Comparison of ENCODE assay signal across 8 mouse cellular contexts in the genomic region with DNA sequence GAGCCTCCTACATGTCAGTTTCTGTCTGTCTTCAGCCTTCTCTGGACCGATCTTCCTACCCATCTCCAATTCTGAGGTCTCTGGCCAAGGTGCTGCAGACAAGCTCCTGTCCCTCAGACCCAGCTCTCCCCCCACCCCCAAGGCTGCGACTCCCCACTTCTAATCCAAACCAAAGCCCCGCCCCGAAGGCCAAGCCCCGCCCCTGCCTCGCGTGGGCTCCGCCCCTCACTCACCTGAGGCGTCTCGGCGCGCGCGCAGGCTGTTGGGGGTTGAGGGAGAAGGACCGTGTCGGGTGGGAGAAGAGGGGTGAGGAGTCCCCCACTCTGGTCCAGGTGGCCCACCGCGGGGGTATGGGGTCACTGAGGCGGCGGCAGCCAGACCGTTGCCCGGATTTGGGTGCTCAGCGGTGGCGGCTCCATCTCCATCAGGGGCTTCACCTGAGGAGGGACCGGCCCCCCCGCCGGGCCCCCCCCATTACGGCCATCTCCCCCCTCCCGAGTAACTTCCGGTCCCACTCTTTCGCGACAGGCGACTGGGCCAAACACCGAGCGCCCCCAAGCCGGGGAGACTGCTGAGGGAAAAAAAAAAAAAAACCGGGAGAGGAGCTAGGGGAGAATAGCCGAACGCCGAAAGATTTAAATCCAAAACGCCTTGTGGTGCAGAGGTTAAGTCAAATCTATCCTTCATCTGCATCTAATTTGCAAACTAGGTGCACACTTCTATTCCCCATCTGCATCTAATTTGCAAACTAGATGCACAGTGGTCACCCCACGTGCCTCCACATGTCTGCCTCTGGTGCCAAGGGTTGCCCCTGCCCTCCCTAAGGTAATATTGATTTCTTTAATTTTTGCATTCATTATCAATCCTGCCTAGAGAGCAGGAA. TPM values are rescaled to one million over a fixed set of nuclear protein-coding genes. Genes with fewer than 3 reads are reported as not detected.
DNase-seq lines count a peak whose midpoint lies in the region; ATAC-seq and TF ChIP-seq lines count a peak whose summit lies in the region.

No protein-coding gene starts in this region.

- DNase-seq in gastrocnemius, adult 18-20 months (ENCODE audit: low spot score): peak; percentile 11
- no peak for DNase-seq in gastrocnemius, adult 8-10 months (ENCODE audit: low spot score in 2 of 2)
- peak; percentile 47 for DNase-seq in embryo, embryonic 10 days (ENCODE audit: low spot score)
- no peak for DNase-seq in liver, adult 2 months (ENCODE audit: extremely low read depth, low read depth, low spot score)
- DNase-seq in naive thymus-derived CD4-positive, alpha-beta T cell, adult 2 months (ENCODE audit: low read depth): peak; percentile 66

- H3K9ac ChIP-seq in heart, embryonic 11.5 days (ENCODE audit: low read depth, low read length): peak overlapping the region; percentile 73
- H3K9ac ChIP-seq in kidney, embryonic 16.5 days (replicated peaks; ENCODE audit: low read length): peak overlapping the region; percentile 76
- H3K9ac ChIP-seq in liver, adult 2 months (ENCODE audit: low read depth, low read length): peak overlapping the region; percentile 72
- peak overlapping the region; percentile 37 for H3K9ac ChIP-seq in stomach, embryonic 14.5 days (replicated peaks; ENCODE audit: low read depth, low read length)

- ATAC-seq in heart, embryonic 11.5 days (replicated peaks; ENCODE audit: insufficient number of reproducible peaks, low FRiP score, low TSS enrichment): no peak
- ATAC-seq in kidney, embryonic 16.5 days (ENCODE audit: low FRiP score, low TSS enrichment): peak; percentile 49; the same call in 1 of the 2 replicates
- ATAC-seq in stomach, embryonic 14.5 days (ENCODE audit: insufficient number of reproducible peaks, insufficient read depth, low FRiP score, low read depth): peak; percentile 50

- H3K4me1 ChIP-seq in heart, embryonic 11.5 days (ENCODE audit: control insufficient read depth, insufficient read depth, low read length): peaks cover 5% of the 10 kb centered on the region; the same call in 1 of the 2 replicates
- H3K4me1 ChIP-seq in kidney, embryonic 16.5 days (ENCODE audit: insufficient read depth, low read length): peaks cover 13% of the 10 kb centered on the region
- H3K4me1 ChIP-seq in liver, adult 2 months (ENCODE audit: control insufficient read depth, insufficient read depth, low read length): peaks cover 5% of the 10 kb centered on the region
- H3K4me1 ChIP-seq in stomach, embryonic 14.5 days (ENCODE audit: control insufficient read depth, insufficient read depth, low read length): peaks cover 5% of the 10 kb centered on the region

- H3K27me3 ChIP-seq in heart, embryonic 11.5 days (ENCODE audit: control insufficient read depth, insufficient read depth, low read length): peaks cover 2% of the 10 kb centered on the region; the same call in 1 of the 2 replicates
- no peaks in the 10 kb centered on the region for H3K27me3 ChIP-seq in kidney, embryonic 16.5 days (ENCODE audit: insufficient read depth, low read length)
- no peaks in the 10 kb centered on the region for H3K27me3 ChIP-seq in liver, adult 2 months (ENCODE audit: control insufficient read depth, insufficient read depth, low read length)
- H3K27me3 ChIP-seq in stomach, embryonic 14.5 days (ENCODE audit: control insufficient read depth, insufficient read depth, low read length): no peaks in the 10 kb centered on the region

- no peak for TF ChIP-seq POLR2A in liver, adult 2 months (IDR thresholded peaks at IDR 0.05; ENCODE audit: extremely low read depth, insufficient read depth, low read length)

- no peaks in the 10 kb centered on the region for H3K79me2 ChIP-seq in liver, adult 2 months (ENCODE audit: control insufficient read depth, insufficient read depth, low read length)

- H3K9me3 ChIP-seq in heart, embryonic 11.5 days (replicated peaks; ENCODE audit: control insufficient read depth, low read length): no peaks in the 10 kb centered on the region
- no peaks in the 10 kb centered on the region for H3K9me3 ChIP-seq in kidney, embryonic 16.5 days (ENCODE audit: low read length)
- H3K9me3 ChIP-seq in stomach, embryonic 14.5 days (ENCODE audit: control insufficient read depth, low read depth, low read length): no peaks in the 10 kb centered on the region

- H3K36me3 ChIP-seq in heart, embryonic 11.5 days (ENCODE audit: control insufficient read depth, insufficient read depth, low read length): no peaks in the 10 kb centered on the region
- 0 out of 2 replicates have a peak, but pooled peaks cover 2% of the 10 kb centered on the region for H3K36me3 ChIP-seq in kidney, embryonic 16.5 days (ENCODE audit: insufficient read depth, low read length)
- H3K36me3 ChIP-seq in liver, adult 2 months (ENCODE audit: control insufficient read depth, insufficient read depth, low read length): peaks cover 12% of the 10 kb centered on the region
- H3K36me3 ChIP-seq in stomach, embryonic 14.5 days (ENCODE audit: control insufficient read depth, insufficient read depth, low read length): no peaks in the 10 kb centered on the region

- H3K4me3 ChIP-seq in heart, embryonic 11.5 days (ENCODE audit: low read depth, low read length): peak overlapping the region; percentile 76
- H3K4me3 ChIP-seq in kidney, embryonic 16.5 days (ENCODE audit: low read length): peak overlapping the region; percentile 68
- H3K4me3 ChIP-seq in liver, adult 2 months (ENCODE audit: insufficient read depth, low read depth, low read length): peak overlapping the region; percentile 93
- H3K4me3 ChIP-seq in stomach, embryonic 14.5 days (ENCODE audit: low read depth, low read length): peak overlapping the region; percentile 59

- 0 out of 2 replicates have a peak overlapping the region, but pooled peaks have one; percentile 35 for H3K27ac ChIP-seq in heart, embryonic 11.5 days (ENCODE audit: low read depth, low read length)
- H3K27ac ChIP-seq in kidney, embryonic 16.5 days (ENCODE audit: low read length): peak overlapping the region; percentile 59; the same call in 1 of the 2 replicates
- no peak overlapping the region for H3K27ac ChIP-seq in liver, adult 2 months (replicated peaks; ENCODE audit: insufficient read depth, low read depth, low read length)
- peak overlapping the region; percentile 24; the same call in 1 of the 2 replicates for H3K27ac ChIP-seq in stomach, embryonic 14.5 days (ENCODE audit: low read length)

- TF ChIP-seq CTCF in liver, adult 2 months (IDR thresholded peaks at IDR 0.05; ENCODE audit: low read depth, low read length): no peak

- under 1% methylated on average over 42 of the region's 42 CpGs for WGBS in heart, embryonic 11.5 days (ENCODE audit: insufficient replicate concordance)
- under 1% methylated on average over 41 of the region's 42 CpGs for WGBS in kidney, embryonic 16.5 days
- WGBS in liver, adult 2 months: 2% methylated on average over 42 of the region's 42 CpGs
- under 1% methylated on average over 42 of the region's 42 CpGs for WGBS in stomach, embryonic 14.5 days

- peak overlapping the region; percentile 95 for H3K4me2 ChIP-seq in heart, embryonic 11.5 days
- H3K4me2 ChIP-seq in kidney, embryonic 16.5 days (replicated peaks; ENCODE audit: low read depth, low read length): peak overlapping the region; percentile 71
- peak overlapping the region; percentile 46 for H3K4me2 ChIP-seq in stomach, embryonic 14.5 days (replicated peaks; ENCODE audit: low read depth, low read length)

RNA-seq across cellular contexts. Expression of gene Suox, which starts 4.8 kb away (rescaled TPM):
- 10 to 100 TPM; 27.7 to 28.3 TPM for total RNA-seq in gastrocnemius, adult 18-20 months (2021)
- total RNA-seq in gastrocnemius, adult 8-10 months (2022): 10 to 100 TPM; 32.2 to 37.4 (median 33.8) TPM
- 11.1 and 12.4 TPM in 2 replicates for polyA plus RNA-seq in heart, embryonic 11.5 days (2014; fragmentation: Nextera tagmentation; extraction: Ambion mirVana)
- 15.9 and 16.3 TPM in 2 replicates for polyA plus RNA-seq in kidney, embryonic 16.5 days (2015; fragmentation: Nextera tagmentation; extraction: Ambion mirVana)
- total RNA-seq in liver, adult 2 months (2014; rRNA removed): 135 and 145 TPM in 2 replicates
- 103 and 168 TPM in 2 replicates for polyA plus RNA-seq in liver, adult 2 months (2012; rRNA removed)
- polyA plus RNA-seq in stomach, embryonic 14.5 days (2014; fragmentation: Nextera tagmentation; extraction: Ambion mirVana): 14.6 and 16.3 TPM in 2 replicates

RNA-seq across cellular contexts. Expression of gene Ikzf4, which starts 23.2 kb away (rescaled TPM):
- total RNA-seq in gastrocnemius, adult 18-20 months (2021): under 1 TPM; 0.37 to 0.57 TPM
- under 1 TPM in 3 of 4 experiments, not detected in 1; 0.24 to 0.51 (median 0.34) TPM for total RNA-seq in gastrocnemius, adult 8-10 months (2022)
- polyA plus RNA-seq in heart, embryonic 11.5 days (2014; fragmentation: Nextera tagmentation; extraction: Ambion mirVana): 1.9 and 2.3 TPM in 2 replicates
- 1.4 and 2.0 TPM in 2 replicates for polyA plus RNA-seq in kidney, embryonic 16.5 days (2015; fragmentation: Nextera tagmentation; extraction: Ambion mirVana)
- 0.09 and 0.13 TPM in 2 replicates for total RNA-seq in liver, adult 2 months (2014; rRNA removed)
- polyA plus RNA-seq in liver, adult 2 months (2012; rRNA removed): 0.60 and 0.80 TPM in 2 replicates
- polyA plus RNA-seq in stomach, embryonic 14.5 days (2014; fragmentation: Nextera tagmentation; extraction: Ambion mirVana): 3.5 and 4.9 TPM in 2 replicates

RNA-seq across cellular contexts. Expression of gene Rab5b, which starts 27.0 kb away (rescaled TPM):
- total RNA-seq in gastrocnemius, adult 18-20 months (2021): 10 to 100 TPM; 90.8 to 92.1 TPM
- total RNA-seq in gastrocnemius, adult 8-10 months (2022): 100 to 1,000 TPM in 3 of 4 experiments, 10 to 100 TPM in 1; 97.0 to 103 (median 102) TPM
- polyA plus RNA-seq in heart, embryonic 11.5 days (2014; fragmentation: Nextera tagmentation; extraction: Ambion mirVana): 51.3 and 64.5 TPM in 2 replicates
- polyA plus RNA-seq in kidney, embryonic 16.5 days (2015; fragmentation: Nextera tagmentation; extraction: Ambion mirVana): 84.4 and 86.0 TPM in 2 replicates
- 68.6 and 74.0 TPM in 2 replicates for total RNA-seq in liver, adult 2 months (2014; rRNA removed)
- polyA plus RNA-seq in liver, adult 2 months (2012; rRNA removed): 78.8 and 80.5 TPM in 2 replicates
- polyA plus RNA-seq in stomach, embryonic 14.5 days (2014; fragmentation: Nextera tagmentation; extraction: Ambion mirVana): 65.9 and 70.7 TPM in 2 replicates

RNA-seq across cellular contexts. Expression of gene Pmel, which starts 35.0 kb away (rescaled TPM):
- not detected for total RNA-seq in gastrocnemius, adult 18-20 months (2021)
- total RNA-seq in gastrocnemius, adult 8-10 months (2022): under 1 TPM in 1 of 4 experiments, not detected in 3; 0.25 TPM
- polyA plus RNA-seq in heart, embryonic 11.5 days (2014; fragmentation: Nextera tagmentation; extraction: Ambion mirVana): 0.96 and 1.5 TPM in 2 replicates
- 1.5 and 1.7 TPM in 2 replicates for polyA plus RNA-seq in kidney, embryonic 16.5 days (2015; fragmentation: Nextera tagmentation; extraction: Ambion mirVana)
- 0.09 and 0.40 TPM in 2 replicates for total RNA-seq in liver, adult 2 months (2014; rRNA removed)
- 0.72 and 0.83 TPM in 2 replicates for polyA plus RNA-seq in liver, adult 2 months (2012; rRNA removed)
- 1.7 and 2.3 TPM in 2 replicates for polyA plus RNA-seq in stomach, embryonic 14.5 days (2014; fragmentation: Nextera tagmentation; extraction: Ambion mirVana)

RNA-seq across cellular contexts. Expression of gene Cdk2, which starts 35.8 kb away (rescaled TPM):
- 1 to 10 TPM; 2.3 to 2.7 TPM for total RNA-seq in gastrocnemius, adult 18-20 months (2021)
- 1 to 10 TPM; 2.5 to 3.4 (median 2.6) TPM for total RNA-seq in gastrocnemius, adult 8-10 months (2022)
- polyA plus RNA-seq in heart, embryonic 11.5 days (2014; fragmentation: Nextera tagmentation; extraction: Ambion mirVana): 91.1 and 98.5 TPM in 2 replicates
- 100 and 105 TPM in 2 replicates for polyA plus RNA-seq in kidney, embryonic 16.5 days (2015; fragmentation: Nextera tagmentation; extraction: Ambion mirVana)
- 4.7 and 7.6 TPM in 2 replicates for total RNA-seq in liver, adult 2 months (2014; rRNA removed)
- polyA plus RNA-seq in liver, adult 2 months (2012; rRNA removed): 7.0 and 8.3 TPM in 2 replicates
- polyA plus RNA-seq in stomach, embryonic 14.5 days (2014; fragmentation: Nextera tagmentation; extraction: Ambion mirVana): 90.3 and 92.1 TPM in 2 replicates

Comparison
In these comparisons a context has a peak if more than half of its experiments do, and no peak if none do; other contexts are left out.
1. DNase-seq: peak in gastrocnemius, adult 18-20 months (single experiment), embryo, embryonic 10 days (single experiment) and naive thymus-derived CD4-positive, alpha-beta T cell, adult 2 months (single experiment); none in gastrocnemius, adult 8-10 months (0 of 2) and liver, adult 2 months (single experiment).
2. Peak in every context shown above with its lines, with median percentiles within 50 percentile points of each other: H3K4me2 ChIP-seq, H3K4me3 ChIP-seq and H3K9ac ChIP-seq.